Mouse (Mus musculus) C2C12 (cell line): ENCODE measurements around the gene Zc3h10.

ENCODE experiments used
- CEBPB ChIP-seq: IDR thresholded peaks from one replicate; pipeline ENCODE4 v1.6.1; 2011; ENCODE audit warnings: low read depth, mild to moderate bottlenecking, control low read depth, moderate library complexity
- CTCF ChIP-seq: IDR thresholded peaks from one replicate; pipeline ENCODE4 v1.5.1; 2011; ENCODE audit not compliant: control insufficient read depth, insufficient read depth, insufficient read length
- MAX ChIP-seq: IDR thresholded peaks from one replicate; pipeline ENCODE4 v1.6.1; 2011; ENCODE audit warnings: mild to moderate bottlenecking, control low read depth
- MYOD1 ChIP-seq: IDR thresholded peaks from one replicate; pipeline ENCODE4 v1.6.1; 2011; ENCODE audit warnings: low read depth; ENCODE audit not compliant: control insufficient read depth, insufficient read length
- USF1 ChIP-seq: IDR thresholded peaks from one replicate; pipeline ENCODE4 v1.6.1; 2011; ENCODE audit warnings: low read depth, mild to moderate bottlenecking, control low read depth, moderate library complexity

- TF ChIP-seq CTCF (no peak), USF1 (no peak), MYOD1 (no peak), MAX (no peak), CEBPB (no peak)
Observed at GRCm38 (mm10) chr10:128495270-128495669, 52.3 kb downstream of the Zc3h10 start.
